Mouse (Mus musculus) myocyte (in vitro differentiated cells): Measurements from ENCODE around the gene Eef1akmt2. TPM values are rescaled to one million over a fixed set of nuclear protein-coding genes. Genes with fewer than 3 reads are reported as not detected.

Experiments used
- H3K27me3 ChIP-seq: one replicate; pipeline ENCODE4 v1.6.1; 2011; ENCODE audit not compliant: control insufficient read depth, insufficient read depth, insufficient read length
- H3K36me3 ChIP-seq: one replicate; pipeline ENCODE4 v1.6.1; 2011; ENCODE audit not compliant: control insufficient read depth, insufficient read depth
- H3K4me2 ChIP-seq: one replicate; pipeline ENCODE4 v1.6.1; 2011; ENCODE audit warnings: low read depth, control low read depth
- H3K4me3 ChIP-seq: one replicate; pipeline ENCODE4 v1.5.1; 2011; ENCODE audit warnings: mild to moderate bottlenecking, control low read depth, moderate library complexity
- H3K79me2 ChIP-seq: one replicate; pipeline ENCODE4 v1.6.1; 2011; ENCODE audit not compliant: control insufficient read depth, insufficient read depth
- H3ac ChIP-seq: one replicate; pipeline ENCODE4 v1.6.1; 2011; ENCODE audit not compliant: control insufficient read depth, insufficient read length
- CEBPB ChIP-seq: IDR thresholded peaks from 2 replicates; pipeline ENCODE4 v1.6.1; 2011; ENCODE audit warnings: mild to moderate bottlenecking, moderate library complexity; ENCODE audit not compliant: poor library complexity, insufficient read depth, severe bottlenecking
- E2F4 ChIP-seq: IDR thresholded peaks from one replicate; pipeline ENCODE4 v1.6.1; 2011; ENCODE audit warnings: mild to moderate bottlenecking, control low read depth, moderate library complexity; ENCODE audit not compliant: insufficient read depth
- MAX ChIP-seq: IDR thresholded peaks from one replicate; pipeline ENCODE4 v1.6.1; 2011; ENCODE audit warnings: low read depth, mild to moderate bottlenecking, control low read depth
- MYOD1 ChIP-seq, 3 experiments: IDR thresholded peaks; one replicate each; pipeline ENCODE4 v1.6.1; 2011; ENCODE audit warnings: control low read depth in 2 of 3, low read depth in 2 of 3, mild to moderate bottlenecking in 2 of 3, moderate library complexity in 1 of 3; ENCODE audit not compliant: insufficient read length in 2 of 3, control insufficient read depth in 1 of 3
- MYOG ChIP-seq, 3 experiments: IDR thresholded peaks; one replicate each; pipeline ENCODE4 v1.6.1; 2011; ENCODE audit warnings: control low read depth in 2 of 3, low read depth in 2 of 3, mild to moderate bottlenecking in 2 of 3; ENCODE audit not compliant: insufficient read length in 2 of 3, control insufficient read depth in 1 of 3, insufficient read depth in 1 of 3
- POLR2A ChIP-seq: IDR thresholded peaks from one replicate; pipeline ENCODE4 v1.6.1; 2011; ENCODE audit warnings: low read depth, mild to moderate bottlenecking, control low read depth, moderate library complexity; ENCODE audit not compliant: insufficient read length
- POLR2AphosphoS2 ChIP-seq: IDR thresholded peaks from one replicate; pipeline ENCODE4 v1.6.1; 2011; ENCODE audit warnings: low read depth, control low read depth; ENCODE audit not compliant: insufficient read length
- REST ChIP-seq: IDR thresholded peaks from one replicate; pipeline ENCODE4 v1.6.1; 2011; ENCODE audit warnings: mild to moderate bottlenecking, control low read depth, moderate library complexity; ENCODE audit not compliant: insufficient read depth, insufficient read length
- SRF ChIP-seq: IDR thresholded peaks from one replicate; pipeline ENCODE4 v1.6.1; 2011; ENCODE audit warnings: low read depth; ENCODE audit not compliant: control insufficient read depth, insufficient read length
- TCF12 ChIP-seq: IDR thresholded peaks from one replicate; pipeline ENCODE4 v1.6.1; 2011; ENCODE audit warnings: mild to moderate bottlenecking, control low read depth; ENCODE audit not compliant: poor library complexity, insufficient read depth, severe bottlenecking
- TCF3 ChIP-seq: IDR thresholded peaks from one replicate; pipeline ENCODE4 v1.6.1; 2011; ENCODE audit warnings: low read depth, control low read depth; ENCODE audit not compliant: insufficient read length
- USF1 ChIP-seq: IDR thresholded peaks from one replicate; pipeline ENCODE4 v1.6.1; 2011; ENCODE audit warnings: low read depth, mild to moderate bottlenecking, control low read depth, moderate library complexity
- polyA plus RNA-seq: library from polyadenylated mRNA; unstranded; fragments of >200 nt; fragmentation: generic; extraction: Trizol; gene quantifications from one replicate; pipeline ENCODE4 v1.2.1, GENCODE M21; 2012; ENCODE audit warnings: missing spikeins

The Eef1akmt2 gene
- polyA plus RNA-seq, 1 experiment: 10.8 TPM

GRCm38 (mm10) chr7:132875391-132876086 lies 23.1 kb upstream of the Eef1akmt2 start:
- no peaks in the 10 kb centered on the region for H3K79me2 ChIP-seq
- no peak overlapping the region for H3ac ChIP-seq
- no peak overlapping the region for H3K4me2 ChIP-seq
- TF ChIP-seq MYOG (IDR thresholded peaks at IDR 0.05; ENCODE audit: control insufficient read depth in 1 of 3, insufficient read depth in 1 of 3, insufficient read length in 2 of 3, low read depth in 2 of 3) (no peak), TCF3 (no peak), POLR2AphosphoS2 (no peak), REST (no peak), MYOD1 (IDR thresholded peaks at IDR 0.05; ENCODE audit: control insufficient read depth in 1 of 3, insufficient read length in 2 of 3, low read depth in 2 of 3) (no peak), MAX (no peak), CEBPB (no peak), SRF (no peak), E2F4 (no peak), POLR2A (no peak), TCF12 (no peak), USF1 (no peak)
- no peak overlapping the region for H3K4me3 ChIP-seq
- no peaks in the 10 kb centered on the region for H3K27me3 ChIP-seq
- H3K36me3 ChIP-seq: peaks cover 44% of the 10 kb centered on the region

- Histone ChIP-seq H3K79me2 (peaks cover 7% of the 10 kb centered on the region), H3K27me3 (no peaks in the 10 kb centered on the region), H3K4me3 (no peak overlapping the region), H3K36me3 (peaks cover 49% of the 10 kb centered on the region), H3ac (no peak overlapping the region), H3K4me2 (no peak overlapping the region)
- TF ChIP-seq SRF (no peak), TCF12 (peak; percentile 24), REST (no peak), TCF3 (no peak), USF1 (no peak), POLR2A (no peak), POLR2AphosphoS2 (no peak), MYOD1 (IDR thresholded peaks at IDR 0.05; ENCODE audit: control insufficient read depth in 1 of 3, insufficient read length in 2 of 3, low read depth in 2 of 3) (peak; percentile 32 to 91 (median 69)), MYOG (IDR thresholded peaks at IDR 0.05; ENCODE audit: control insufficient read depth in 1 of 3, insufficient read depth in 1 of 3, insufficient read length in 2 of 3, low read depth in 2 of 3) (peak in 2 of 3 experiments; percentile 48 to 84), MAX (no peak)
Observed at GRCm38 (mm10) chr7:132873043-132873442, 20.6 kb upstream of the Eef1akmt2 start.

- Histone ChIP-seq H3ac (no peak overlapping the region), H3K27me3 (no peaks in the 10 kb centered on the region), H3K79me2 (peaks cover 48% of the 10 kb centered on the region), H3K4me2 (no peak overlapping the region), H3K36me3 (peaks cover 26% of the 10 kb centered on the region), H3K4me3 (no peak overlapping the region)
- TF ChIP-seq POLR2A (no peak), CEBPB (no peak), TCF12 (no peak), MYOD1 (IDR thresholded peaks at IDR 0.05; ENCODE audit: control insufficient read depth in 1 of 3, insufficient read length in 2 of 3, low read depth in 2 of 3) (no peak), USF1 (no peak), E2F4 (no peak), TCF3 (no peak), POLR2AphosphoS2 (no peak), REST (no peak), MAX (no peak), MYOG (IDR thresholded peaks at IDR 0.05; ENCODE audit: control insufficient read depth in 1 of 3, insufficient read depth in 1 of 3, insufficient read length in 2 of 3, low read depth in 2 of 3) (no peak)
Observed at GRCm38 (mm10) chr7:132866316-132866715, 13.8 kb upstream of the Eef1akmt2 start.

- peak within 1 kb of the TSS; percentile 74 for H3K4me2 ChIP-seq
- H3K4me3 ChIP-seq: peak within 1 kb of the TSS; percentile 68
- H3ac ChIP-seq: peak within 1 kb of the TSS; percentile 70
- H3K36me3 ChIP-seq: no peaks in the 10 kb centered on the region
- TF ChIP-seq SRF (no peak), E2F4 (no peak), POLR2A (peak; percentile 76), USF1 (no peak), MAX (no peak), MYOD1 (IDR thresholded peaks at IDR 0.05; ENCODE audit: control insufficient read depth in 1 of 3, insufficient read length in 2 of 3, low read depth in 2 of 3) (no peak), REST (no peak), MYOG (IDR thresholded peaks at IDR 0.05; ENCODE audit: control insufficient read depth in 1 of 3, insufficient read depth in 1 of 3, insufficient read length in 2 of 3, low read depth in 2 of 3) (peak in 1 of 3 experiments; percentile 65), POLR2AphosphoS2 (peak; percentile 69), TCF3 (no peak), TCF12 (no peak), CEBPB (no peak)
- H3K27me3 ChIP-seq: no peaks in the 10 kb centered on the region
- H3K79me2 ChIP-seq: peaks cover 47% of the 10 kb centered on the region
Observed at GRCm38 (mm10) chr7:132859042-132859958, 6.8 kb upstream of the Eef1akmt2 start, which contains the start of gene Abraxas2. Abraxas2 (plus strand) TSS chr7:132859225.
